Mouse (Mus musculus) embryonic stem cell, embryonic (primary cell): ENCODE data around the gene Pkd2l1.

Source experiments
- CTCF ChIA-PET, 4 experiments: fragments of 300-600 bp in 2 of 4; fragments of 350-600 bp in 2 of 4; sonication (Branson Sonifier 250); formaldehyde crosslinking; loops; one replicate each; lab custom pipeline; 2022; ENCODE audit warnings: inconsistent platforms in 2 of 4; lab: Charles Lee
- POLR2A ChIA-PET, 4 experiments: fragments of 300-600 bp in 2 of 4; fragments of 350-600 bp in 2 of 4; sonication (Branson Sonifier 250); formaldehyde crosslinking; loops; one replicate each; lab custom pipeline; 2022; ENCODE audit warnings: antibody characterized with exemption in 4 of 4, inconsistent platforms in 1 of 4; lab: Charles Lee

Pkd2l1 gene

GRCm38 (mm10) chr19:44193906-44194305 is 1.7 kb upstream of the Pkd2l1 start:
- ChIA-PET CTCF (interaction anchor here (0.6 to 3.3 kb wide), 21 partner anchors 17 to 1833 kb away, joined by 3 to 15 read pairs (median 4); partner anchors contain the start of gene Scd4 (in 1 of the 4)), POLR2A (interaction anchor here in 2 of 4 experiments (1.0 to 1.5 kb wide), 5 partner anchors 12 to 187 kb away, joined by 3 to 5 read pairs (median 4); partner anchors contain the start of gene Scd2 (in 1 of the 2))

- ChIA-PET CTCF (no interaction called here), POLR2A (interaction anchor here in 1 of 4 experiments (1.7 kb wide), 1 partner anchor 10 kb away, joined by 4 read pairs; no protein-coding TSS in a partner anchor)
Measured at GRCm38 (mm10) chr19:44189056-44189455, 3.2 kb downstream of the Pkd2l1 start.

DNA sequence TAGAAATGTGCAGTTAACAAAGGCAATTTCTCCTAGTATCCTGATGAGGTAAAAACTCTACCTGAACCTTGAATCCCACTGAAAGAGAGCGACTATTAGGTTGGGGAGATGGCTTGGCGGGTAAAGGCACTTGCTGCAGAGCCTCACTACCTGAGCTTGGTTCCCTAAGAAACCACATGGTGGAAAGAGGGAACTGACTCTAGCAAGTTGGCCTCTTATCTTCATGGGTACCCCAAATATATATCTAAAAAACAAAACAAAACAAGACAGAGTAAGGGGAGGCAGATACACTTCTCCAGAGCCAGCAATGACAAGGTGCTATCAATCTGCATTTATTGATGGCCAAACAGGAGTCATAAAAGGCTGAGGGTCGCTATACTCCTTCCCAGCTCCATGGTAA is 8.3 kb downstream of the Pkd2l1 start:
- ChIA-PET POLR2A (no interaction called here), CTCF (no interaction called here)

DNA sequence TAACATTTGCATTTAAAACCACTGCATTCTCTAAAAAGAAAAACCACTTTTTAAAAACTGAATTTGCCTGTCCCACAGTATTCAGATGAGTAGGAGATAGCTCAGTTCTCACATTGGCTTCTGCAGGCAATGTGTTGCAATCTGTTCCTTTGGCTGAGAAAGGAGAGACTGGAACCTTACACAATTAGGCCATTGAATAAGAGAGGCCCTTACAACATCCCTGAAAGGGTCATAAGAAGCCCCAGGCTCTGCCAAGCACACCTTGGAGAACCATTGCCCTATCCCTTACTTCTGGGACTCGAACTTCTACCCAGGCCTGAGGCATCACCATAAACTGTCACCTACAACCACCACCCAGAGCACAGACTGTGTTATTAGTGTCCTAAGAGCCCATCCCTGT is 11.7 kb downstream of the Pkd2l1 start:
- CTCF ChIA-PET: interaction anchor here in 3 of 4 experiments (0.6 to 1.4 kb wide), 6 partner anchors 9 to 653 kb away, joined by 3 to 6 read pairs (median 4); no protein-coding TSS in a partner anchor
- POLR2A ChIA-PET: interaction anchor here in 2 of 4 experiments (0.6 to 0.7 kb wide), 2 partner anchors 168 to 492 kb away, joined by 3 read pairs; no protein-coding TSS in a partner anchor

DNA sequence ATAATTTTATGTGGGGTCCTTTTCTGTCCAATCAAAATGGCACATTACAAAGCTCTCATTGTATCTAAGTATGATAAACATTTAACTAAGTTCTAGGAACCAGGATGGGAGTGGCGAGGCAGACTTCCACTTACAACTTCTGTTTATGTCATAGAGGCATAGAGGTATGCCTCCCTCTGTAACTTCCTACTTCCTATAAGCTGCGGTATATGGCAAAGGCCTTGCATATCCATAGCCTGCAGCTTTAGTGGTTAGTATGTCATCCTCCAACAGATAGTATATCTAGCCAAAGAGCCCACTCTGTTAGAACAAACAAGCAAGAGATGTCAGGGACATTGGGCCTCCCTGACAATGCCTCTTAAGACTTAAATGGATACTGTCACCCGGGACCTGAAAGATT is 15.5 kb downstream of the Pkd2l1 start:
- ChIA-PET CTCF (interaction anchor here in 1 of 4 experiments (0.7 kb wide), 1 partner anchor 14 kb away, joined by 4 read pairs; no protein-coding TSS in a partner anchor), POLR2A (interaction anchor here in 1 of 4 experiments (0.6 kb wide), 1 partner anchor 210 kb away, joined by 3 read pairs; no protein-coding TSS in a partner anchor)

GRCm38 (mm10) chr19:44174835-44175234 is 17.4 kb downstream of the Pkd2l1 start:
- ChIA-PET POLR2A (interaction anchor here in 2 of 4 experiments (0.5 to 1.1 kb wide), 3 partner anchors 13 to 388 kb away, joined by 3 read pairs; partner anchors contain the start of gene Hif1an (in 1 of the 2)), CTCF (interaction anchor here in 2 of 4 experiments (0.6 to 1.1 kb wide), 3 partner anchors 13 to 214 kb away, joined by 3 to 5 read pairs (median 4); no protein-coding TSS in a partner anchor)

GRCm38 (mm10) chr19:44161515-44161914 is 30.7 kb downstream of the Pkd2l1 start:
- CTCF ChIA-PET: interaction anchor here (0.5 to 2.9 kb wide), 44 partner anchors 9 to 734 kb away, joined by 3 to 26 read pairs (median 4); partner anchors contain the start of genes Bloc1s2 (in 3 of the 4), Pkd2l1 (in 1 of the 4), Scd1 (in 1 of the 4) and Scd2 (in 1 of the 4)
- POLR2A ChIA-PET: interaction anchor here in 3 of 4 experiments (0.6 to 1.7 kb wide), 7 partner anchors 8 to 150 kb away, joined by 3 to 6 read pairs (median 3); no protein-coding TSS in a partner anchor

- POLR2A ChIA-PET: interaction anchor here in 1 of 4 experiments (0.6 kb wide), 1 partner anchor 832 kb away, joined by 3 read pairs; no protein-coding TSS in a partner anchor
- CTCF ChIA-PET: interaction anchor here in 1 of 4 experiments (0.5 kb wide), 1 partner anchor 16 kb away, joined by 3 read pairs; no protein-coding TSS in a partner anchor
Measured at GRCm38 (mm10) chr19:44159386-44159785, 32.9 kb downstream of the Pkd2l1 start.

DNA sequence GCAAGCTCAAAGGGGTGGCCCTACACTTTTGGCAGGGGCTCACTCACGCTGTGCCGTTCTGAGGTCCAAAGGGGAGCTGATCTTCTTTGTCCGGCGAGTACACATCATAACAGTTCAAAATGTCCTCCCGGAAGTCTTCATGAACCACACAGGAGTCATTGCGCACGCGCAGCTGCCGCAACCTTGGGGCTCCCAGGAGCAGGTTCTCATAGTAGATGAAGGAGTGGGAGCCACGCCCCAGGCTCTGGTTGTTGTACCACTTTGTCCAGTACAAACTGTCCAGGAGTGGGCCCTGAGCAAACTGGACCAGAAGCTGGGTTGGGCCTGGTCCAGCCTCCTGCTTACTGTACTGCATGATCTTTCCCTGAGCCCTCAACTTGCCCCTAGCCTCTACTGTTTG is 35.2 kb downstream of the Pkd2l1 start:
- POLR2A ChIA-PET: interaction anchor here in 1 of 4 experiments (0.7 to 1.5 kb wide), 2 partner anchors 11 to 155 kb away, joined by 3 to 7 read pairs; partner anchors contain the start of gene Bloc1s2
- CTCF ChIA-PET: interaction anchor here in 1 of 4 experiments (0.6 kb wide), 1 partner anchor 47 kb away, joined by 3 read pairs; no protein-coding TSS in a partner anchor

DNA sequence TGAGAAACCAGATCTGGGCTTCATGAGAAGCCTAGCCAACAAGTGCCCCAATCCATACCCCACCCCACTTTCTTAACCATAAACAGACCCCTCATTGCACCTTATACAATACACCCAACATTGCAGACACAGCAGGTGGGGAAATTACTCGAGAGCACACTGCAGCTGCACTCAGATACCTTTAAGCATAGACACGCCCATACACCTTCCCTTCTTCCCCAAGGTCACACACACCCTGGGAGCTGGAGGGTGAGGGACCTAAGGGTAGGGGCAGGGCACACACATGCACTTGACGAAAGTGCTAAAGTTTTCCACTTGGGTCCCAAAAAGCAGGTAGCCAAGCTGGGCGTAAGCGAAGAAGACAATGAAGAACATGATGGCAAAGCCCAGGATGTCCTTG is 38.5 kb downstream of the Pkd2l1 start:
- ChIA-PET POLR2A (interaction anchor here in 2 of 4 experiments (0.7 to 1.2 kb wide), 3 partner anchors 7 to 112 kb away, joined by 3 to 4 read pairs (median 3); partner anchors contain the start of genes Bloc1s2 (in 2 of the 2) and Cwf19l1 (in 1 of the 2)), CTCF (interaction anchor here in 2 of 4 experiments (0.6 kb wide), 2 partner anchors 95 to 319 kb away, joined by 4 to 5 read pairs; no protein-coding TSS in a partner anchor)

- ChIA-PET POLR2A (interaction anchor here in 2 of 4 experiments (0.8 to 1.0 kb wide), 4 partner anchors 10 to 42 kb away, joined by 3 to 6 read pairs (median 3); partner anchors contain the start of genes Chuk (in 1 of the 2) and Cwf19l1 (in 1 of the 2)), CTCF (interaction anchor here in 3 of 4 experiments (0.7 to 1.5 kb wide), 13 partner anchors 13 to 581 kb away, joined by 3 to 7 read pairs (median 4); partner anchors contain the start of gene Sec31b (in 1 of the 3))
Measured at GRCm38 (mm10) chr19:44148991-44149390, 43.3 kb downstream of the Pkd2l1 start.

- ChIA-PET CTCF (interaction anchor here (0.6 to 1.5 kb wide), 18 partner anchors 13 to 580 kb away, joined by 3 to 15 read pairs (median 4); partner anchors contain the start of gene Sec31b (in 1 of the 4)), POLR2A (interaction anchor here in 2 of 4 experiments (0.6 to 1.0 kb wide), 5 partner anchors 10 to 41 kb away, joined by 3 to 6 read pairs (median 3); partner anchors contain the start of genes Chuk (in 1 of the 2) and Cwf19l1 (in 1 of the 2))
Measured at GRCm38 (mm10) chr19:44148345-44148744, 43.9 kb downstream of the Pkd2l1 start.

DNA sequence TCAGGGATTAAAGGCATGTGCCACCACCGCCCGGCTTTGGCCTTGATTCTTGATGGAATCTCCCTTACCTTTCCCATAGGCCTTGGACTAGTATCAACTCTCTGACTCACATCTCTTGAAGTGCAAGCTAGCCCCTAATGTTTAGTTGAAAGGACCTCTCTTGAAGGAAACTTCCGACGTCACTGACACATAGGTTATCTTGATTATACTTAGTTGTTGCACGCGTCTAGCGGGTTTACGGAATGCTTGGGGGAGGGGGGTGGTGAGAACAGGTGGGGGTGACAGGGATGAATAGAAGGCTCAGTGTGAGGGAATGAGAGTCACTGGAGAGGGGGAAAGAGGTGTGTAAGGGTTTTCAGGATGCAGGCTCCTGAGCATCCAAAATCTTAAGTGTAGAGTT is 45.3 kb downstream of the Pkd2l1 start:
- ChIA-PET POLR2A (interaction anchor here in 3 of 4 experiments (0.5 to 2.2 kb wide), 13 partner anchors 7 to 242 kb away, joined by 3 to 9 read pairs (median 4); partner anchors contain the start of genes Chuk (in 2 of the 3) and Cwf19l1 (in 2 of the 3)), CTCF (interaction anchor here in 1 of 4 experiments (1.5 kb wide), 1 partner anchor 52 kb away, joined by 4 read pairs; no protein-coding TSS in a partner anchor)

GRCm38 (mm10) chr19:44146568-44146879 is 45.7 kb downstream of the Pkd2l1 start:
- ChIA-PET CTCF (interaction anchor here in 2 of 4 experiments (0.8 to 1.5 kb wide), 4 partner anchors 15 to 178 kb away, joined by 3 to 5 read pairs (median 4); no protein-coding TSS in a partner anchor), POLR2A (interaction anchor here in 3 of 4 experiments (0.5 to 2.2 kb wide), 15 partner anchors 8 to 472 kb away, joined by 3 to 9 read pairs (median 4); partner anchors contain the start of genes Chuk (in 2 of the 3), Cwf19l1 (in 2 of the 3), Hif1an (in 1 of the 3) and Slc25a28 (in 1 of the 3))

- ChIA-PET POLR2A (interaction anchor here in 3 of 4 experiments (0.5 to 2.2 kb wide), 18 partner anchors 8 to 471 kb away, joined by 3 to 9 read pairs (median 4); partner anchors contain the start of genes Chuk (in 2 of the 3), Cwf19l1 (in 2 of the 3), Hif1an (in 1 of the 3) and Slc25a28 (in 1 of the 3)), CTCF (interaction anchor here in 3 of 4 experiments (0.6 to 1.5 kb wide), 7 partner anchors 16 to 177 kb away, joined by 3 to 5 read pairs (median 4); no protein-coding TSS in a partner anchor)
Measured at GRCm38 (mm10) chr19:44145702-44146567, 46.3 kb downstream of the Pkd2l1 start, which contains the start of gene Bloc1s2. TSS of gene Bloc1s2 (minus strand) at chr19:44146446.

GRCm38 (mm10) chr19:44144366-44144765 is 47.9 kb downstream of the Pkd2l1 start:
- POLR2A ChIA-PET: interaction anchor here in 2 of 4 experiments (0.6 to 1.3 kb wide), 3 partner anchors 8 to 271 kb away, joined by 3 to 4 read pairs (median 4); no protein-coding TSS in a partner anchor
- CTCF ChIA-PET: no interaction called here
